Mouse (Mus musculus) liver, postnatal 0 days (tissue): ENCODE results near the gene Pde6b.

ENCODE experiments used
- CTCF ChIP-seq: sonication (generic); IDR thresholded peaks from 2 replicates; pipeline ENCODE4 v1.5.1; 2016; ENCODE audit warnings: antibody characterized with exemption, low read depth
- EP300 ChIP-seq: IDR thresholded peaks from 2 replicates; pipeline ENCODE4 v1.6.1; 2016; ENCODE audit warnings: antibody characterized with exemption, low read depth, mild to moderate bottlenecking

- TF ChIP-seq CTCF (no peak), EP300 (no peak)
These were observed 15.3 kb downstream of the Pde6b start for GRCm38 (mm10) chr5:108403453-108403852.
